Mouse (Mus musculus) lung, postnatal 0 days (tissue): Measurements from ENCODE around the gene Ager.

Experiments
- CTCF ChIP-seq: IDR thresholded peaks from 2 replicates; pipeline ENCODE4 v1.5.1; 2016; ENCODE audit warnings: antibody characterized with exemption, mild to moderate bottlenecking
- EP300 ChIP-seq: IDR thresholded peaks from 2 replicates; pipeline ENCODE4 v1.6.1; 2016; ENCODE audit warnings: antibody characterized with exemption, mild to moderate bottlenecking, control low read depth

- TF ChIP-seq CTCF (no peak), EP300 (no peak)
These were observed 38.0 kb downstream of the Ager start for GRCm38 (mm10) chr17:34635671-34636070.
